8 mouse cellular contexts compared by ENCODE assay signal in genomic region chr19:10869241-10869885, GRCm38 (mm10). TPM values are rescaled to one million over a fixed set of nuclear protein-coding genes. Genes with fewer than 3 reads are reported as not detected.
A peak's percentile ranks its signal among the peaks of the same experiment; 100 is the strongest.
DNase-seq lines count a peak whose midpoint lies in the region; ATAC-seq and TF ChIP-seq lines count a peak whose summit lies in the region.

No protein-coding gene starts in this region.

- H3K4me3 ChIP-seq in gastrocnemius, adult 2 months, result peak overlapping the region; percentile 77
- H3K4me3 ChIP-seq in hindbrain, embryonic 15.5 days, result peak overlapping the region; percentile 83

- peak; percentile 77 for DNase-seq in adipocyte (ENCODE audit: low spot score)
- peak; percentile 93 for DNase-seq in cerebellum, postnatal 36 days
- DNase-seq in gastrocnemius, adult 2 months, result peak; percentile 81
- peak; percentile 86 to 87 for DNase-seq in layer of hippocampus, postnatal 36 days
- peak; percentile 83 for DNase-seq in lung, postnatal 10 days
- peak; percentile 92 for DNase-seq in retina, postnatal 1 day

- ATAC-seq in hindbrain, embryonic 15.5 days (ENCODE audit: low FRiP score, low read depth), result peak; percentile 94
- ATAC-seq in inflammation-experienced regulatory T-cells, adult 6 months, result no peak

- H3K36me3 ChIP-seq in hindbrain, embryonic 15.5 days, result peaks cover 50% of the 10 kb centered on the region

- H3K9ac ChIP-seq in hindbrain, embryonic 15.5 days, result peak overlapping the region; percentile 94

- no peaks in the 10 kb centered on the region for H3K27me3 ChIP-seq in hindbrain, embryonic 15.5 days

- TF ChIP-seq CTCF in gastrocnemius, adult 2 months (IDR thresholded peaks at IDR 0.05), result peak; percentile 15; the same call in 1 of the 2 replicates

- peak overlapping the region; percentile 76 for H3K27ac ChIP-seq in gastrocnemius, adult 2 months
- peak overlapping the region; percentile 93 for H3K27ac ChIP-seq in hindbrain, embryonic 15.5 days (replicated peaks)

- WGBS in hindbrain, embryonic 15.5 days, result under 1% methylated on average over 41 of the region's 43 CpGs

- intact Hi-C loops in gastrocnemius, adult 2 months (cut with DNase I), result no loop called here

- H3K9me3 ChIP-seq in hindbrain, embryonic 15.5 days, result no peaks in the 10 kb centered on the region

- peaks cover 32% of the 10 kb centered on the region for H3K4me1 ChIP-seq in hindbrain, embryonic 15.5 days (replicated peaks)

- H3K4me2 ChIP-seq in hindbrain, embryonic 15.5 days, result peak overlapping the region; percentile 89

RNA-seq across cellular contexts. Expression of gene Tmem132a, which starts 0.4 kb away (rescaled TPM):
- 1 to 10 TPM; 2.8 to 7.2 TPM for total RNA-seq in gastrocnemius, adult 2 months (2021)
- polyA plus RNA-seq in hindbrain, embryonic 15.5 days (2015; fragmentation: Nextera tagmentation; extraction: Ambion mirVana), result 171 and 188 TPM in 2 replicates
- total RNA-seq in layer of hippocampus, postnatal 36 days (2021), result 100 to 1,000 TPM; 170 to 179 TPM
- 1 to 10 TPM in 1 of 3 experiments, under 1 TPM in 1, not detected in 1; 0.86 to 1.0 TPM for polyA plus RNA-seq in inflammation-experienced regulatory T-cells, adult 6 months (2017; shearing (Covaris generic))

RNA-seq across cellular contexts. Expression of gene Tmem109, which starts 12.4 kb away (rescaled TPM):
- 100 to 1,000 TPM; 227 to 255 TPM for total RNA-seq in gastrocnemius, adult 2 months (2021)
- polyA plus RNA-seq in hindbrain, embryonic 15.5 days (2015; fragmentation: Nextera tagmentation; extraction: Ambion mirVana), result 45.6 and 46.2 TPM in 2 replicates
- 10 to 100 TPM; 46.8 to 48.4 TPM for total RNA-seq in layer of hippocampus, postnatal 36 days (2021)
- 10 to 100 TPM; 55.3 to 75.6 (median 64.7) TPM for polyA plus RNA-seq in inflammation-experienced regulatory T-cells, adult 6 months (2017; shearing (Covaris generic))

RNA-seq across cellular contexts. Expression of gene Prpf19, which starts 25.7 kb away (rescaled TPM):
- 100 to 1,000 TPM; 150 to 184 TPM for total RNA-seq in gastrocnemius, adult 2 months (2021)
- 43.3 and 44.1 TPM in 2 replicates for polyA plus RNA-seq in hindbrain, embryonic 15.5 days (2015; fragmentation: Nextera tagmentation; extraction: Ambion mirVana)
- 100 to 1,000 TPM; 189 to 197 TPM for total RNA-seq in layer of hippocampus, postnatal 36 days (2021)
- 10 to 100 TPM in 2 of 3 experiments, 1 to 10 TPM in 1; 6.2 to 26.0 (median 20.2) TPM for polyA plus RNA-seq in inflammation-experienced regulatory T-cells, adult 6 months (2017; shearing (Covaris generic))

RNA-seq across cellular contexts. Expression of gene Slc15a3, which starts 29.8 kb away (rescaled TPM):
- under 1 TPM; 0.31 to 0.53 TPM for total RNA-seq in gastrocnemius, adult 2 months (2021)
- 0.30 and 0.47 TPM in 2 replicates for polyA plus RNA-seq in hindbrain, embryonic 15.5 days (2015; fragmentation: Nextera tagmentation; extraction: Ambion mirVana)
- total RNA-seq in layer of hippocampus, postnatal 36 days (2021), result 1 to 10 TPM; 1.1 to 1.3 TPM
- 10 to 100 TPM in 1 of 3 experiments, 1 to 10 TPM in 2; 3.2 to 16.7 (median 3.3) TPM for polyA plus RNA-seq in inflammation-experienced regulatory T-cells, adult 6 months (2017; shearing (Covaris generic))

RNA-seq across cellular contexts. Expression of gene Cd6, which starts 39.5 kb away (rescaled TPM):
- not detected for total RNA-seq in gastrocnemius, adult 2 months (2021)
- polyA plus RNA-seq in hindbrain, embryonic 15.5 days (2015; fragmentation: Nextera tagmentation; extraction: Ambion mirVana), result 0.10 TPM in 1 of 2 replicates, not detected in the other
- total RNA-seq in layer of hippocampus, postnatal 36 days (2021), result under 1 TPM in 1 of 2 experiments, not detected in 1; 0.35 TPM
- 100 to 1,000 TPM; 356 to 569 (median 520) TPM for polyA plus RNA-seq in inflammation-experienced regulatory T-cells, adult 6 months (2017; shearing (Covaris generic))

Comparison
In these comparisons a context has a peak if more than half of its experiments do, and no peak if none do; other contexts are left out.
1. RNA of gene Tmem132a, which starts 0.4 kb away (total RNA-seq): 170 to 179 TPM in layer of hippocampus, postnatal 36 days; 2.8 to 7.2 TPM in gastrocnemius, adult 2 months; every median in the first group is over 10 times any median in the second.
2. RNA of gene Tmem109, which starts 12.4 kb away (total RNA-seq): 227 to 255 TPM in gastrocnemius, adult 2 months; 46.8 to 48.4 TPM in layer of hippocampus, postnatal 36 days; every median in the first group is over 4 times any median in the second.
3. Peak in every context shown above with its lines, with median percentiles within 50 percentile points of each other: DNase-seq.